Mouse (Mus musculus) kidney, adult 2 months (tissue): ENCODE measurements around the gene Brca1. TPM values are rescaled to one million over a fixed set of nuclear protein-coding genes. Genes with fewer than 3 reads are reported as not detected.

Experiments used
- DNase-seq: peaks from one replicate; pipeline ENCODE4 v3.0.0; 2021
- H3K27ac ChIP-seq: fragments of 200-500 bp; 2 replicates; pipeline ENCODE4 v1.5.1; 2012; ENCODE audit warnings: low read depth, low read length, control low read depth, inconsistent platforms; ENCODE audit not compliant: insufficient read depth
- H3K27me3 ChIP-seq: fragments of 200-500 bp; replicated peaks from 2 replicates; pipeline ENCODE4 v1.6.1; 2012; ENCODE audit warnings: mild to moderate bottlenecking, moderate library complexity, low read length, inconsistent platforms; ENCODE audit not compliant: control insufficient read depth, insufficient read depth
- H3K36me3 ChIP-seq: fragments of 200-500 bp; 2 replicates; pipeline ENCODE4 v1.6.1; 2012; ENCODE audit warnings: mild to moderate bottlenecking, moderate library complexity, low read length, inconsistent platforms; ENCODE audit not compliant: control insufficient read depth, insufficient read depth
- H3K4me1 ChIP-seq: fragments of 200-500 bp; 2 replicates; pipeline ENCODE4 v1.6.1; 2011; ENCODE audit warnings: low read length; ENCODE audit not compliant: control insufficient read depth, insufficient read depth
- H3K4me3 ChIP-seq: fragments of 200-500 bp; 2 replicates; pipeline ENCODE4 v1.5.1; 2011; ENCODE audit warnings: mild to moderate bottlenecking, low read depth, low read length, control low read depth; ENCODE audit not compliant: insufficient read depth
- CTCF ChIP-seq: fragments of 200-500 bp; conservative IDR thresholded peaks from 2 replicates; pipeline ENCODE4 v1.5.1; 2011; ENCODE audit warnings: low read depth, mild to moderate bottlenecking, control low read depth, low read length, moderate library complexity, mixed read lengths; ENCODE audit not compliant: insufficient read depth, insufficient read length
- POLR2A ChIP-seq: fragments of 200-500 bp; IDR thresholded peaks from one replicate; pipeline ENCODE4 v1.6.1; 2011; ENCODE audit warnings: low read depth, low read length, control low read depth
- WGBS: fragments of 180-500 bp; shearing (Covaris S2); methylation state at CpG from one replicate; pipeline ENCODE4 v1.1.7; 2018; 5-methylcytosine and 5-hydroxymethylcytosine counted together
- polyA plus RNA-seq: library from polyadenylated mRNA; depleted of rRNA; stranded (reverse); fragments of >200 nt; gene quantifications from 2 replicates; pipeline ENCODE4 v1.2.3, GENCODE M21; 2012

Gene Brca1
- polyA plus RNA-seq, 1 experiment: 0.16 TPM

DNA sequence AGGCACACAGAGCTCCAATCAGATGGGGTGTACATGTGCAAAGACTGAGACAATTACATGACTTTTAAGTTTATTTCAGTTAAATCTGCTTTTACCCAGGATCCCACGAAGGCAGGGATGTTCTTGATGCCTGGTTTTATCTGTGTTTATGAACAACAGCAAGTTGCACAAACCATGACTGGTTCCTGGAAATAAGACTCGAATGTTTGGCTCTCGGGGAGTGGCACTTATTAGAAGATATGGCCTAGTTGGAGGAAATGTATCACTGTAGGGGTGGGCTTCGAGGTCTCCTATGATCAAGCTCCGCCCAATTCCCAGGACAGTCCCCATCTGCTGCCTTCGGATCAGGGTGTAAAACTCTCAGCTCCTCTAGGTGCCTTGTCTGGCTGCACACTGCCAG lies 65.6 kb downstream of the Brca1 start:
- Histone ChIP-seq H3K4me3 (no peak overlapping the region), H3K4me1 (no peaks in the 10 kb centered on the region), H3K27me3 (no peaks in the 10 kb centered on the region), H3K36me3 (no peaks in the 10 kb centered on the region), H3K27ac (no peak overlapping the region)
- TF ChIP-seq CTCF (no peak), POLR2A (no peak)
- 82% methylated on average over 6 of the region's 6 CpGs for WGBS
- no peak for DNase-seq

DNA sequence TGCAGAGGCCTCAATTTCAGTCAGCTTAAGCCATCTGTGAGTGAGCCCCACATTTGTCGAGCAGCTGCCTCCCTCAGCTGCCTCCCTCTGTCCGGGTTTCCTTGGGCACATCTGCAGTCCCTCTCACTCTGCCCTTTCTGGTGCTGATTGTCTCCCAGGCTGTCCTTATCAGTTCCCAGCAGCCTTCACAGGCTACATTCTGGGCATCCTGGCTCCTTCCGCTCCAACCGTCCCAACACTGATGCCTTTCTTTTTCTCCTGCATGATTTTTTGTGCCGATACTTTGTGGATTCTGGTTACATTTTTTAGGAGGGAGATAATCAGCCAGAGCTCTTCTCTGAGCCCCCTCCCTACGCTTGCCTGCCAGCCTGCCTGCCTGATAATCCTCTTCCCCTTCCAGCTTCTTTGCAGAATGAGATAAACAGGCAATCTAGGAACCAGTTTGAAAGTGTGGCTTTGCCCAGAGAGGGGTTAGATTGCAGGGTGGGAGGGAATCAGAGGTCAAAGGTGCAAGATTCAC lies 66.2 kb downstream of the Brca1 start:
- DNase-seq: no peak
- Histone ChIP-seq H3K4me1 (no peaks in the 10 kb centered on the region), H3K27ac (no peak overlapping the region), H3K4me3 (no peak overlapping the region), H3K36me3 (no peaks in the 10 kb centered on the region), H3K27me3 (no peaks in the 10 kb centered on the region)
- TF ChIP-seq CTCF: no peak
- no peak for TF ChIP-seq POLR2A
- WGBS: 76% methylated on average over 6 of the region's 6 CpGs

- 90% methylated on average over 7 of the region's 7 CpGs for WGBS
- no peak for TF ChIP-seq POLR2A
- no peak for TF ChIP-seq CTCF
- no peaks in the 10 kb centered on the region for H3K4me1 ChIP-seq
Measured at GRCm38 (mm10) chr11:101484814-101485213, 66.9 kb downstream of the Brca1 start.

DNA sequence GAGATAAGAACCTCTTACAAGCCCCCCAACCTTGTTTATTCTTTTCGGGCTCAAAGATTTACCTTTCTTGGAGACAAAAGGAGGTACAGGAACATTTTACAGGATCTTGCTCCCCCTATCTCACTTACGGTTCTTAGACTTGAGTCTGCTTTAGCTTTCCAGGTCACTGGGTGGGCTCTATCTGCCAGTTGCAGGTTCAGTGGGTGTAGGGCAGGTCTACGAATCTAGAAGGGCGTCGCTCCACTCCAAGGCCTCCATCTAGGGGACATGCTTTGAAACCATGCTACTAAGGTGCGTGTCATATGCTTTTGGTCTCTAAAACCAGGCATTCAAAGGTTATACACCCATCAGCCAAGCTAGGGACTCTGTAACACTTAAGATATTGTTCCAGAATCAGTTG lies 67.5 kb downstream of the Brca1 start:
- H3K27me3 ChIP-seq: no peaks in the 10 kb centered on the region
- H3K4me3 ChIP-seq: no peak overlapping the region
- DNase-seq: no peak
- no peaks in the 10 kb centered on the region for H3K4me1 ChIP-seq
- TF ChIP-seq CTCF: no peak
- no peak for TF ChIP-seq POLR2A
- no peaks in the 10 kb centered on the region for H3K36me3 ChIP-seq
- H3K27ac ChIP-seq: no peak overlapping the region
- 90% methylated on average over 6 of the region's 6 CpGs for WGBS

More at GRCm38 (mm10) chr11:101484814-101485213, 66.9 kb downstream of the Brca1 start:
- no peak overlapping the region for H3K4me3 ChIP-seq
- DNase-seq: no peak
- H3K36me3 ChIP-seq: no peaks in the 10 kb centered on the region
- no peaks in the 10 kb centered on the region for H3K27me3 ChIP-seq
- no peak overlapping the region for H3K27ac ChIP-seq

- Histone ChIP-seq H3K27me3 (no peaks in the 10 kb centered on the region), H3K4me1 (no peaks in the 10 kb centered on the region), H3K4me3 (no peak overlapping the region), H3K27ac (no peak overlapping the region), H3K36me3 (no peaks in the 10 kb centered on the region)
- no peak for DNase-seq
- WGBS: 41% methylated on average over 3 of the region's 3 CpGs
- no peak for TF ChIP-seq POLR2A
- no peak for TF ChIP-seq CTCF
Measured at GRCm38 (mm10) chr11:101483804-101484203, 68.0 kb downstream of the Brca1 start.

- no peak for DNase-seq
- Histone ChIP-seq H3K27me3 (no peaks in the 10 kb centered on the region), H3K27ac (no peak overlapping the region), H3K4me1 (no peaks in the 10 kb centered on the region), H3K4me3 (no peak overlapping the region), H3K36me3 (no peaks in the 10 kb centered on the region)
- WGBS: 52% methylated on average over 6 of the region's 6 CpGs
- TF ChIP-seq CTCF (no peak), POLR2A (no peak)
Measured at GRCm38 (mm10) chr11:101480912-101481311, 70.8 kb downstream of the Brca1 start.

- H3K27me3 ChIP-seq: no peaks in the 10 kb centered on the region
- no peaks in the 10 kb centered on the region for H3K36me3 ChIP-seq
- H3K27ac ChIP-seq: no peak overlapping the region
- no peak for DNase-seq
- no peak overlapping the region for H3K4me3 ChIP-seq
- no peak for TF ChIP-seq CTCF
- no peak for TF ChIP-seq POLR2A
- 33% methylated on average over 18 of the region's 18 CpGs for WGBS
- H3K4me1 ChIP-seq: no peaks in the 10 kb centered on the region
Measured at GRCm38 (mm10) chr11:101479171-101479635, 72.6 kb downstream of the Brca1 start.
